Mouse (Mus musculus) C2C12 (cell line): ENCODE measurements around the gene Ptn. TPM values are rescaled to one million over a fixed set of nuclear protein-coding genes. Genes with fewer than 3 reads are reported as not detected.

Experiments
- H3K27me3 ChIP-seq: one replicate; pipeline ENCODE4 v1.6.1; 2011; ENCODE audit not compliant: control insufficient read depth, insufficient read depth, insufficient read length
- H3K36me3 ChIP-seq: one replicate; pipeline ENCODE4 v1.6.1; 2011; ENCODE audit not compliant: control insufficient read depth, insufficient read depth
- H3K4me3 ChIP-seq: one replicate; pipeline ENCODE4 v1.5.1; 2011; ENCODE audit warnings: mild to moderate bottlenecking, control low read depth; ENCODE audit not compliant: poor library complexity, insufficient read depth, severe bottlenecking
- H3K79me2 ChIP-seq: one replicate; pipeline ENCODE4 v1.6.1; 2011; ENCODE audit not compliant: control insufficient read depth, insufficient read depth
- H3K79me3 ChIP-seq: one replicate; pipeline ENCODE4 v1.6.1; 2011; ENCODE audit warnings: low read depth, control low read depth
- H3ac ChIP-seq: one replicate; pipeline ENCODE3; 2011; ENCODE audit warnings: low read depth; ENCODE audit not compliant: control insufficient read depth, insufficient read length
- CEBPB ChIP-seq: IDR thresholded peaks from one replicate; pipeline ENCODE4 v1.6.1; 2011; ENCODE audit warnings: low read depth, mild to moderate bottlenecking, control low read depth, moderate library complexity
- CTCF ChIP-seq: IDR thresholded peaks from one replicate; pipeline ENCODE4 v1.5.1; 2011; ENCODE audit not compliant: control insufficient read depth, insufficient read depth, insufficient read length
- FOSL1 ChIP-seq: IDR thresholded peaks from one replicate; pipeline ENCODE4 v1.8.0; 2011; ENCODE audit warnings: mild to moderate bottlenecking, low read length; ENCODE audit not compliant: poor library complexity, insufficient read depth, severe bottlenecking
- MAX ChIP-seq: IDR thresholded peaks from one replicate; pipeline ENCODE4 v1.6.1; 2011; ENCODE audit warnings: mild to moderate bottlenecking, control low read depth
- MYOD1 ChIP-seq: IDR thresholded peaks from one replicate; pipeline ENCODE4 v1.6.1; 2011; ENCODE audit warnings: low read depth; ENCODE audit not compliant: control insufficient read depth, insufficient read length
- MYOG ChIP-seq: IDR thresholded peaks from one replicate; pipeline ENCODE4 v1.6.1; 2011; ENCODE audit not compliant: control insufficient read depth, insufficient read length; ENCODE audit errors: extremely low read depth
- USF1 ChIP-seq: IDR thresholded peaks from one replicate; pipeline ENCODE4 v1.6.1; 2011; ENCODE audit warnings: low read depth, mild to moderate bottlenecking, control low read depth, moderate library complexity
- polyA plus RNA-seq: library from polyadenylated mRNA; unstranded; fragments of >200 nt; fragmentation: generic; extraction: Trizol; gene quantifications from one replicate; pipeline ENCODE4 v1.2.1, GENCODE M21; 2012; ENCODE audit warnings: missing spikeins

Gene Ptn
- polyA plus RNA-seq, 1 experiment = 2.4 TPM

- H3K79me3 ChIP-seq = no peaks in the 10 kb centered on the region
- H3K36me3 ChIP-seq = no peaks in the 10 kb centered on the region
- H3K79me2 ChIP-seq = no peaks in the 10 kb centered on the region
- no peaks in the 10 kb centered on the region for H3K27me3 ChIP-seq
- no peak for TF ChIP-seq MAX
- TF ChIP-seq FOSL1 = no peak
- no peak overlapping the region for H3ac ChIP-seq
- H3K4me3 ChIP-seq = no peak overlapping the region
Measured at GRCm38 (mm10) chr6:36808306-36809058, 1.5 kb downstream of the Ptn start.

GRCm38 (mm10) chr6:36806906-36807305 lies 3.1 kb downstream of the Ptn start:
- no peaks in the 10 kb centered on the region for H3K27me3 ChIP-seq
- no peaks in the 10 kb centered on the region for H3K79me2 ChIP-seq
- H3K36me3 ChIP-seq = no peaks in the 10 kb centered on the region
- H3K79me3 ChIP-seq = no peaks in the 10 kb centered on the region
- H3ac ChIP-seq = no peak overlapping the region
- H3K4me3 ChIP-seq = no peak overlapping the region
- TF ChIP-seq USF1 (no peak), CTCF (no peak), CEBPB (no peak), FOSL1 (no peak), MYOG (no peak), MAX (no peak), MYOD1 (no peak)

GRCm38 (mm10) chr6:36800309-36800946 lies 9.6 kb downstream of the Ptn start:
- no peaks in the 10 kb centered on the region for H3K36me3 ChIP-seq
- H3K4me3 ChIP-seq = no peak overlapping the region
- no peak for TF ChIP-seq MYOG
- no peak for TF ChIP-seq CEBPB
- TF ChIP-seq USF1 = no peak
- no peak for TF ChIP-seq MAX
- no peak for TF ChIP-seq MYOD1
- no peak for TF ChIP-seq CTCF
- no peak for TF ChIP-seq FOSL1
- no peaks in the 10 kb centered on the region for H3K27me3 ChIP-seq
- no peaks in the 10 kb centered on the region for H3K79me2 ChIP-seq
- no peak overlapping the region for H3ac ChIP-seq
- no peaks in the 10 kb centered on the region for H3K79me3 ChIP-seq

- Histone ChIP-seq H3K79me3 (no peaks in the 10 kb centered on the region), H3K4me3 (no peak overlapping the region), H3K36me3 (no peaks in the 10 kb centered on the region), H3K27me3 (no peaks in the 10 kb centered on the region), H3ac (no peak overlapping the region), H3K79me2 (no peaks in the 10 kb centered on the region)
- TF ChIP-seq USF1 (no peak), MYOD1 (no peak), FOSL1 (no peak), MYOG (no peak), CEBPB (no peak), CTCF (no peak), MAX (no peak)
Measured at GRCm38 (mm10) chr6:36797066-36797655, 12.9 kb downstream of the Ptn start.

- Histone ChIP-seq H3K79me3 (no peaks in the 10 kb centered on the region), H3K79me2 (no peaks in the 10 kb centered on the region), H3K4me3 (no peak overlapping the region), H3K36me3 (no peaks in the 10 kb centered on the region), H3ac (no peak overlapping the region), H3K27me3 (no peaks in the 10 kb centered on the region)
- TF ChIP-seq FOSL1 (no peak), USF1 (no peak), CEBPB (no peak), MYOG (no peak)
Measured at GRCm38 (mm10) chr6:36794535-36794934, 15.5 kb downstream of the Ptn start.

- Histone ChIP-seq H3K4me3 (no peak overlapping the region), H3ac (no peak overlapping the region), H3K27me3 (no peaks in the 10 kb centered on the region), H3K79me3 (no peaks in the 10 kb centered on the region), H3K79me2 (no peaks in the 10 kb centered on the region), H3K36me3 (no peaks in the 10 kb centered on the region)
- TF ChIP-seq MAX (no peak), USF1 (no peak), FOSL1 (no peak), MYOG (no peak), CTCF (no peak), CEBPB (no peak)
Measured at GRCm38 (mm10) chr6:36793775-36794174, 16.2 kb downstream of the Ptn start.
